Comparison of ENCODE assay signal across 7 mouse cellular contexts in the genomic region with DNA sequence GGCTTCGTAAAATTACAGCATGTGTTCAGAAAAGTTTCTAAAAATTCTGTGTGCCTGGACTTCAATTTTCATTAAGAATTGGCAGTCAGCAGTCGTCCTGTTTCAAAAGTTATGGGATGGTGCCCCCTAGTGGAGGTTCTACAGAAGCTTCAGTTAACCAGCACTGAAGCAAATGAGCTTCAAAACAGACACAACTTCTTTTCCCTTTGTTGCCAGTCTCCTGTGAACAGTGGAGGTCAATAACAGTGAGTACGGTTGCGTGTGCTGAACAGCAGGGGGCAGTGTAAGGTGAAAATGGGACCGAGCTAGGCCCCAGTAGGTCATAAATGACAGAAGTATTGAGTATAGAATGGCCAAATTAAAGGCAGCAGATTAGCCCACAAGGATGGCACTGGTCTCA. TPM values are rescaled to one million over a fixed set of nuclear protein-coding genes. Genes with fewer than 3 reads are reported as not detected.
DNase-seq lines count a peak whose midpoint lies in the region; ATAC-seq and TF ChIP-seq lines count a peak whose summit lies in the region.

No protein-coding gene starts in this region.

- no peaks in the 10 kb centered on the region for H3K4me1 ChIP-seq in hindbrain, embryonic 11.5 days (replicated peaks; ENCODE audit: control insufficient read depth, insufficient read depth, low read length)

- DNase-seq in MN1 (ENCODE audit: low spot score) = peak; percentile 67
- peak; percentile 90 for DNase-seq in brain, embryonic 14.5 days (ENCODE audit: low read depth)
- peak; percentile 18 for DNase-seq in fat pad, adult 2 months (ENCODE audit: extremely low read depth, low read depth, low spot score)
- peak; percentile 84 for DNase-seq in hindbrain, embryonic 11.5 days (ENCODE audit: low spot score)
- peak; percentile 25 to 52 for DNase-seq in layer of hippocampus, adult 8-10 months (ENCODE audit: low spot score in 2 of 2)
- DNase-seq in lung, postnatal 10 days = peak; percentile 86
- peak; percentile 55 to 78 for DNase-seq in right cerebral cortex, adult 2 months (ENCODE audit: low spot score in 2 of 2)

- no peaks in the 10 kb centered on the region for H3K9me3 ChIP-seq in hindbrain, embryonic 11.5 days (ENCODE audit: control insufficient read depth, low read length)

- no peak overlapping the region for H3K9ac ChIP-seq in hindbrain, embryonic 11.5 days (ENCODE audit: low read depth, low read length)

- no peaks in the 10 kb centered on the region for H3K36me3 ChIP-seq in hindbrain, embryonic 11.5 days (ENCODE audit: control insufficient read depth, insufficient read depth, low read length)

- peaks cover 7% of the 10 kb centered on the region; the same call in 1 of the 2 replicates for H3K27me3 ChIP-seq in hindbrain, embryonic 11.5 days (ENCODE audit: control insufficient read depth, insufficient read depth, low read length)

- no peak for TF ChIP-seq POLR2A in brain, embryonic 14.5 days (IDR thresholded peaks at IDR 0.05; ENCODE audit: borderline replicate concordance, extremely low read depth, insufficient read depth, insufficient read length, poor library complexity, severe bottlenecking)

- peak; percentile 68; the same call in 1 of the 2 replicates for ATAC-seq in hindbrain, embryonic 11.5 days (ENCODE audit: low FRiP score)

- peak; percentile 75; the same call in 1 of the 2 replicates for TF ChIP-seq CTCF in brain, embryonic 14.5 days (IDR thresholded peaks at IDR 0.05; ENCODE audit: borderline replicate concordance, extremely low read depth, insufficient read depth, insufficient read length)

- H3K4me3 ChIP-seq in hindbrain, embryonic 11.5 days (ENCODE audit: low read depth, low read length) = no peak overlapping the region

- no peak overlapping the region for H3K27ac ChIP-seq in hindbrain, embryonic 11.5 days (ENCODE audit: low read depth, low read length)

- no peak overlapping the region for H3K4me2 ChIP-seq in hindbrain, embryonic 11.5 days (replicated peaks; ENCODE audit: low read depth, low read length)

- 3% methylated on average over 5 of the region's 5 CpGs for WGBS in hindbrain, embryonic 11.5 days

RNA-seq across cellular contexts. Expression of gene Tmem30b, which starts 8.0 kb away (rescaled TPM):
- polyA plus RNA-seq in brain, embryonic 14.5 days (2012; rRNA removed) = 0.32 and 0.37 TPM in 2 replicates
- polyA plus RNA-seq in hindbrain, embryonic 11.5 days (2014; fragmentation: Nextera tagmentation; extraction: Ambion mirVana) = 3.1 and 3.3 TPM in 2 replicates
- total RNA-seq in layer of hippocampus, adult 8-10 months (2022) = under 1 TPM in 1 of 4 experiments, not detected in 3; 0.11 TPM

RNA-seq across cellular contexts. Expression of gene Prkch, which starts 30.4 kb away (rescaled TPM):
- 4.7 and 7.7 TPM in 2 replicates for polyA plus RNA-seq in brain, embryonic 14.5 days (2012; rRNA removed)
- polyA plus RNA-seq in hindbrain, embryonic 11.5 days (2014; fragmentation: Nextera tagmentation; extraction: Ambion mirVana) = 9.1 and 10.5 TPM in 2 replicates
- 1 to 10 TPM; 3.2 to 5.6 (median 4.3) TPM for total RNA-seq in layer of hippocampus, adult 8-10 months (2022)

Comparison
In these comparisons a context has a peak if more than half of its experiments do, and no peak if none do; other contexts are left out.
1. DNase-seq: peak in every context shown above with its lines; median percentile 90 in brain, embryonic 14.5 days; 86 in lung, postnatal 10 days; 84 in hindbrain, embryonic 11.5 days; 67 in MN1; 66 in right cerebral cortex, adult 2 months; 38 in layer of hippocampus, adult 8-10 months; 18 in fat pad, adult 2 months.